Mouse (Mus musculus) neural tube, embryonic 14.5 days (tissue): Measurements from ENCODE around the gene Olfr1298. TPM values are rescaled to one million over a fixed set of nuclear protein-coding genes. Genes with fewer than 3 reads are reported as not detected.

ENCODE experiments used
- ATAC-seq: fragments of 200-750 bp; cut with Nextera tagmentation; 2 replicates; pipeline ENCODE4 v1.8.0; 2017; ENCODE audit warnings: low read depth, mild to moderate bottlenecking, moderate TSS enrichment, moderate library complexity
- H3K27ac ChIP-seq: fragments of 300-500 bp; sonication (generic); 2 replicates; pipeline ENCODE4 v1.5.1; 2014; ENCODE audit warnings: low read depth, mild to moderate bottlenecking, control low read depth, low read length, moderate library complexity, mixed read lengths
- H3K27me3 ChIP-seq: fragments of 300-500 bp; sonication (generic); 2 replicates; pipeline ENCODE4 v1.6.1; 2014; ENCODE audit warnings: low read length; ENCODE audit not compliant: control insufficient read depth, insufficient read depth
- H3K36me3 ChIP-seq: fragments of 300-500 bp; sonication (generic); 2 replicates; pipeline ENCODE4 v1.6.1; 2014; ENCODE audit warnings: low read length, mixed read lengths; ENCODE audit not compliant: control insufficient read depth, insufficient read depth
- H3K4me1 ChIP-seq: fragments of 300-500 bp; sonication (generic); 2 replicates; pipeline ENCODE4 v1.6.1; 2014; ENCODE audit warnings: low read length; ENCODE audit not compliant: control insufficient read depth, insufficient read depth
- H3K4me2 ChIP-seq: fragments of 300-500 bp; sonication (generic); 2 replicates; pipeline ENCODE4 v1.6.1; 2014; ENCODE audit warnings: mild to moderate bottlenecking, low read depth, low read length, control low read depth
- H3K4me3 ChIP-seq: fragments of 300-500 bp; sonication (generic); 2 replicates; pipeline ENCODE4 v1.5.1; 2014; ENCODE audit warnings: low read depth, low read length, control low read depth, mixed read lengths
- H3K9ac ChIP-seq: fragments of 300-500 bp; sonication (generic); replicated peaks from 2 replicates; pipeline ENCODE4 v1.6.1; 2014; ENCODE audit warnings: low read depth, mild to moderate bottlenecking, control low read depth, low read length, mixed read lengths
- H3K9me3 ChIP-seq: fragments of 300-500 bp; sonication (generic); 2 replicates; pipeline ENCODE4 v1.6.1; 2016; ENCODE audit warnings: low read length; ENCODE audit not compliant: control insufficient read depth
- WGBS: fragments of 180-500 bp; shearing (Covaris S2); extraction: QIAGEN DNeasy Blood & Tissue Kit; methylation state at CpG from one replicate; pipeline ENCODE4 v1.1.7; 2014; 5-methylcytosine and 5-hydroxymethylcytosine counted together
- polyA plus RNA-seq: library from polyadenylated mRNA; unstranded; fragments of >200 nt; fragmentation: Nextera tagmentation; extraction: Ambion mirVana; gene quantifications from 2 replicates; pipeline ENCODE4 v1.2.1, GENCODE M21; 2014

Olfr1298 gene
- not detected in 2 replicates for polyA plus RNA-seq

GRCm38 (mm10) chr2:111649101-111649500, at the start of gene Olfr1298:
Gene Olfr1298 (minus strand): TSS chr2:111649201.
- WGBS: 89% methylated on average over 1 of the region's 1 CpGs

GRCm38 (mm10) chr2:111661119-111661518, 12.1 kb upstream of the Olfr1298 start, which contains the start of gene Olfr1299:
Gene Olfr1299 (plus strand): TSS chr2:111661419.
- no peak within 1 kb of the TSS for H3K4me2 ChIP-seq
- H3K9ac ChIP-seq: no peak within 1 kb of the TSS
- ATAC-seq: no peak
- no peaks in the 10 kb centered on the region for H3K36me3 ChIP-seq
- H3K27ac ChIP-seq: no peak within 1 kb of the TSS
- no peaks in the 10 kb centered on the region for H3K9me3 ChIP-seq
- H3K4me1 ChIP-seq: no peaks in the 10 kb centered on the region
- 82% methylated on average over 4 of the region's 4 CpGs for WGBS
- no peak within 1 kb of the TSS for H3K4me3 ChIP-seq
- no peaks in the 10 kb centered on the region for H3K27me3 ChIP-seq

More at GRCm38 (mm10) chr2:111649101-111649500, at the start of gene Olfr1298:
- Histone ChIP-seq H3K36me3 (no peaks in the 10 kb centered on the region), H3K4me2 (no peak within 1 kb of the TSS), H3K4me3 (no peak within 1 kb of the TSS), H3K4me1 (no peaks in the 10 kb centered on the region), H3K9me3 (no peaks in the 10 kb centered on the region), H3K27me3 (no peaks in the 10 kb centered on the region), H3K9ac (no peak within 1 kb of the TSS), H3K27ac (no peak within 1 kb of the TSS)
- ATAC-seq: no peak

GRCm38 (mm10) chr2:111626397-111626796, 22.6 kb downstream of the Olfr1298 start, which contains the start of gene Olfr1297:
Gene Olfr1297 (minus strand): TSS chr2:111626497.
- H3K36me3 ChIP-seq: no peaks in the 10 kb centered on the region
- no peaks in the 10 kb centered on the region for H3K9me3 ChIP-seq
- no peak within 1 kb of the TSS for H3K4me3 ChIP-seq
- no peaks in the 10 kb centered on the region for H3K4me1 ChIP-seq
- no peak within 1 kb of the TSS for H3K4me2 ChIP-seq
- no peak within 1 kb of the TSS for H3K9ac ChIP-seq
- no peak within 1 kb of the TSS for H3K27ac ChIP-seq
- ATAC-seq: no peak
- no peaks in the 10 kb centered on the region for H3K27me3 ChIP-seq
- 93% methylated on average over 1 of the region's 1 CpGs for WGBS

Other genes with a start within 250 kb of the Olfr1298 start
- gene Olfr1286, start 226.1 kb downstream of the Olfr1298 start, polyA plus RNA-seq: not detected in 2 replicates
- not detected in 2 replicates for gene Olfr1287, start 200.1 kb downstream of the Olfr1298 start, polyA plus RNA-seq
- not detected in 2 replicates for gene Olfr1288, start 175.1 kb downstream of the Olfr1298 start, polyA plus RNA-seq
- not detected in 2 replicates for gene Olfr1289, start 168.4 kb downstream of the Olfr1298 start, polyA plus RNA-seq
- not detected in 2 replicates for gene Olfr1290, start 155.4 kb downstream of the Olfr1298 start, polyA plus RNA-seq
- not detected in 2 replicates for gene Olfr1291-ps1, start 152.0 kb downstream of the Olfr1298 start, polyA plus RNA-seq
- not detected in 2 replicates for gene Olfr1293-ps, start 124.0 kb downstream of the Olfr1298 start, polyA plus RNA-seq
- not detected in 2 replicates for gene Olfr1294, start 108.9 kb downstream of the Olfr1298 start, polyA plus RNA-seq
- not detected in 2 replicates for gene Olfr1295, start 79.5 kb downstream of the Olfr1298 start, polyA plus RNA-seq
- gene Olfr1297, start 22.7 kb downstream of the Olfr1298 start, polyA plus RNA-seq: not detected in 2 replicates
- not detected in 2 replicates for gene Olfr1299, start 12.2 kb upstream of the Olfr1298 start, polyA plus RNA-seq
- not detected in 2 replicates for gene Olfr1301, start 101.8 kb upstream of the Olfr1298 start, polyA plus RNA-seq
- not detected in 2 replicates for gene Olfr1302, start 128.2 kb upstream of the Olfr1298 start, polyA plus RNA-seq
- gene Olfr1303, start 171.1 kb upstream of the Olfr1298 start, polyA plus RNA-seq: not detected in 2 replicates
- not detected in 2 replicates for gene Olfr1305, start 227.9 kb upstream of the Olfr1298 start, polyA plus RNA-seq